Mouse (Mus musculus) liver, embryonic 14.5 days (tissue): ENCODE results near the gene Zfp385b.

Experiments
- CTCF ChIP-seq: IDR thresholded peaks from 2 replicates; pipeline ENCODE4 v1.5.1; 2016; ENCODE audit warnings: antibody characterized with exemption, low read depth, control low read depth
- EP300 ChIP-seq: IDR thresholded peaks from 2 replicates; pipeline ENCODE4 v1.6.1; 2016; ENCODE audit warnings: antibody characterized with exemption, low read depth

DNA sequence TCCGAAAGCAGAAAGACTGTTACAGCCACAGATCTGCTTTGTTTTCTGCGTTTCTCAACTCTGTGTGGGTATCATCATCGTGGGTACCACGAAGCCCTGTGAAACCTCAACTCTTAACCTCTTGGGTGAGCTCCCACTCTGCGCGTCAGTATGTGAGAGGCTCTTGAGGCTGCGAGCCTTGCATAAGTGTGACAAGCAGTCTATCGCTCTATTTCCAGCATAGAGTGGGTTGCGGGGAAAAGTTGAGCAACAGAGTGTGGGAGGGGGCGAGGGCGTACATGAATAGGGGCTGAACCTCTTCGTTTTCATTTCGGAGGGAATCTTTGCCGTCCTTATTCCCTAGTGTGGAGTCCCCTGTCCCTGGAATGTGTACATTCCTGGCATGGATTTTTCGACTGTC, 44.1 kb upstream of the Zfp385b start:
- TF ChIP-seq CTCF, result no peak
- no peak for TF ChIP-seq EP300
